Mouse (Mus musculus) limb, embryonic 10.5 days (tissue): ENCODE measurements around the gene Pxt1. TPM values are rescaled to one million over a fixed set of nuclear protein-coding genes. Genes with fewer than 3 reads are reported as not detected.

ENCODE experiments used
- DNase-seq: peaks from one replicate; pipeline ENCODE4 v3.0.0-alpha.2; 2017; ENCODE audit warnings: low spot score
- H3K27ac ChIP-seq: fragments of 300-500 bp; sonication (generic); 2 replicates; pipeline ENCODE4 v1.5.1; 2016; ENCODE audit warnings: mild to moderate bottlenecking
- H3K27me3 ChIP-seq: fragments of 300-500 bp; sonication (generic); 2 replicates; pipeline ENCODE4 v1.6.1; 2016; ENCODE audit warnings: low read depth, mild to moderate bottlenecking; ENCODE audit not compliant: poor library complexity, severe bottlenecking
- H3K36me3 ChIP-seq: fragments of 300-500 bp; sonication (generic); 2 replicates; pipeline ENCODE4 v1.6.1; 2016; ENCODE audit warnings: mild to moderate bottlenecking, moderate library complexity
- H3K4me1 ChIP-seq: fragments of 300-500 bp; sonication (generic); 2 replicates; pipeline ENCODE4 v1.6.1; 2016
- H3K4me3 ChIP-seq: fragments of 300-500 bp; sonication (generic); 2 replicates; pipeline ENCODE4 v1.5.1; 2016; ENCODE audit warnings: mild to moderate bottlenecking, moderate library complexity
- H3K9me3 ChIP-seq: fragments of 300-500 bp; sonication (generic); replicated peaks from 2 replicates; pipeline ENCODE4 v1.6.1; 2016; ENCODE audit warnings: mild to moderate bottlenecking
- WGBS: fragments of 180-500 bp; shearing (Covaris S2); methylation state at CpG from one replicate; pipeline ENCODE4 v1.1.7; 2016; 5-methylcytosine and 5-hydroxymethylcytosine counted together
- polyA plus RNA-seq: library from polyadenylated mRNA; unstranded; fragments of >200 nt; fragmentation: Nextera tagmentation; extraction: Ambion mirVana; gene quantifications from 2 replicates; pipeline ENCODE4 v1.2.1, GENCODE M21; 2016

Pxt1 gene
- polyA plus RNA-seq, 1 experiment from 2014 or later: 0.24 TPM

- Histone ChIP-seq H3K4me3 (no peak overlapping the region), H3K4me1 (no peaks in the 10 kb centered on the region), H3K27ac (no peak overlapping the region), H3K9me3 (no peaks in the 10 kb centered on the region), H3K36me3 (peaks cover 100% of the 10 kb centered on the region), H3K27me3 (no peaks in the 10 kb centered on the region)
- DNase-seq: no peak
- WGBS: 77% methylated on average over 11 of the region's 11 CpGs
These were observed 23.5 kb upstream of the Pxt1 start for GRCm38 (mm10) chr17:28967021-28967610.

- no peak for DNase-seq
- Histone ChIP-seq H3K4me1 (no peaks in the 10 kb centered on the region), H3K27me3 (no peaks in the 10 kb centered on the region), H3K27ac (no peak overlapping the region), H3K4me3 (no peak overlapping the region), H3K9me3 (no peaks in the 10 kb centered on the region), H3K36me3 (peaks cover 97% of the 10 kb centered on the region)
- WGBS: 92% methylated on average over 10 of the region's 10 CpGs
These were observed 18.0 kb upstream of the Pxt1 start for GRCm38 (mm10) chr17:28961596-28961995.

GRCm38 (mm10) chr17:28960597-28960996 lies 17.0 kb upstream of the Pxt1 start:
- H3K27me3 ChIP-seq: no peaks in the 10 kb centered on the region
- 76% methylated on average over 10 of the region's 10 CpGs for WGBS
- no peak for DNase-seq
- no peaks in the 10 kb centered on the region for H3K4me1 ChIP-seq
- H3K9me3 ChIP-seq: no peaks in the 10 kb centered on the region
- no peak overlapping the region for H3K27ac ChIP-seq
- H3K4me3 ChIP-seq: no peak overlapping the region
- peaks cover 96% of the 10 kb centered on the region for H3K36me3 ChIP-seq

- Histone ChIP-seq H3K27ac (no peak overlapping the region), H3K9me3 (peaks cover 3% of the 10 kb centered on the region; the same call in 1 of the 2 replicates), H3K4me1 (peaks cover 18% of the 10 kb centered on the region), H3K27me3 (no peaks in the 10 kb centered on the region), H3K4me3 (0 out of 2 replicates have a peak overlapping the region, but pooled peaks have one; percentile 73), H3K36me3 (peaks cover 47% of the 10 kb centered on the region)
- 95% methylated on average over 9 of the region's 9 CpGs for WGBS
- DNase-seq: no peak
These were observed 10.8 kb upstream of the Pxt1 start for GRCm38 (mm10) chr17:28954416-28954815.

GRCm38 (mm10) chr17:28953251-28953650 lies 9.6 kb upstream of the Pxt1 start:
- H3K4me1 ChIP-seq: peaks cover 18% of the 10 kb centered on the region
- H3K27me3 ChIP-seq: no peaks in the 10 kb centered on the region
- peak; percentile 34 for DNase-seq
- H3K9me3 ChIP-seq: peaks cover 3% of the 10 kb centered on the region; the same call in 1 of the 2 replicates
- peak overlapping the region; percentile 73 for H3K4me3 ChIP-seq
- peaks cover 35% of the 10 kb centered on the region for H3K36me3 ChIP-seq
- WGBS: 39% methylated on average over 9 of the region's 9 CpGs
- H3K27ac ChIP-seq: peak overlapping the region; percentile 98

- Histone ChIP-seq H3K4me3 (peak within 1 kb of the TSS; percentile 73), H3K27ac (peak within 1 kb of the TSS; percentile 98), H3K9me3 (peaks cover 3% of the 10 kb centered on the region; the same call in 1 of the 2 replicates), H3K4me1 (peaks cover 18% of the 10 kb centered on the region), H3K36me3 (peaks cover 27% of the 10 kb centered on the region), H3K27me3 (no peaks in the 10 kb centered on the region)
- WGBS: under 1% methylated on average over 76 of the region's 80 CpGs
- peak; percentile 96 for DNase-seq
These were observed 8.5 kb upstream of the Pxt1 start, which contains the start of gene Kctd20 for GRCm38 (mm10) chr17:28951831-28952799. Kctd20 (plus strand) TSS chr17:28951950.

GRCm38 (mm10) chr17:28950751-28951150 lies 7.1 kb upstream of the Pxt1 start:
- peaks cover 13% of the 10 kb centered on the region for H3K36me3 ChIP-seq
- H3K27ac ChIP-seq: no peak overlapping the region
- peaks cover 3% of the 10 kb centered on the region; the same call in 1 of the 2 replicates for H3K9me3 ChIP-seq
- peaks cover 18% of the 10 kb centered on the region for H3K4me1 ChIP-seq
- 78% methylated on average over 4 of the region's 4 CpGs for WGBS
- no peak for DNase-seq
- no peak overlapping the region for H3K4me3 ChIP-seq
- no peaks in the 10 kb centered on the region for H3K27me3 ChIP-seq

- no peak for DNase-seq
- 86% methylated on average over 4 of the region's 4 CpGs for WGBS
- Histone ChIP-seq H3K27ac (no peak overlapping the region), H3K27me3 (no peaks in the 10 kb centered on the region), H3K36me3 (no peaks in the 10 kb centered on the region), H3K4me3 (no peak overlapping the region), H3K4me1 (peaks cover 14% of the 10 kb centered on the region), H3K9me3 (no peaks in the 10 kb centered on the region)
These were observed 5.0 kb upstream of the Pxt1 start for GRCm38 (mm10) chr17:28948661-28949060.

- H3K4me1 ChIP-seq: peaks cover 8% of the 10 kb centered on the region
These were observed 3.6 kb upstream of the Pxt1 start for GRCm38 (mm10) chr17:28947011-28947939.

GRCm38 (mm10) chr17:28944481-28944880 lies 841 bp upstream of the Pxt1 start:
- H3K4me1 ChIP-seq: no peaks in the 10 kb centered on the region
- WGBS: 95% methylated on average over 7 of the region's 7 CpGs

More at GRCm38 (mm10) chr17:28947011-28947939, 3.6 kb upstream of the Pxt1 start:
- WGBS: 92% methylated on average over 19 of the region's 19 CpGs
- Histone ChIP-seq H3K27me3 (no peaks in the 10 kb centered on the region), H3K9me3 (no peaks in the 10 kb centered on the region), H3K4me3 (no peak overlapping the region), H3K27ac (no peak overlapping the region), H3K36me3 (no peaks in the 10 kb centered on the region)
- DNase-seq: no peak

GRCm38 (mm10) chr17:28942101-28942500 lies 1.5 kb downstream of the Pxt1 start:
- DNase-seq: no peak
- no peak overlapping the region for H3K27ac ChIP-seq
- 76% methylated on average over 10 of the region's 11 CpGs for WGBS

More at GRCm38 (mm10) chr17:28944481-28944880, 841 bp upstream of the Pxt1 start:
- H3K36me3 ChIP-seq: no peaks in the 10 kb centered on the region
- H3K9me3 ChIP-seq: no peaks in the 10 kb centered on the region
- no peak overlapping the region for H3K4me3 ChIP-seq
- DNase-seq: no peak
- H3K27ac ChIP-seq: no peak overlapping the region
- H3K27me3 ChIP-seq: no peaks in the 10 kb centered on the region

More at GRCm38 (mm10) chr17:28942101-28942500, 1.5 kb downstream of the Pxt1 start:
- no peaks in the 10 kb centered on the region for H3K36me3 ChIP-seq
- H3K27me3 ChIP-seq: no peaks in the 10 kb centered on the region
- no peak overlapping the region for H3K4me3 ChIP-seq
- no peaks in the 10 kb centered on the region for H3K9me3 ChIP-seq
- H3K4me1 ChIP-seq: no peaks in the 10 kb centered on the region
